Mouse (Mus musculus) large intestine, adult 2 months (tissue): ENCODE results near the gene Napsa. TPM values are rescaled to one million over a fixed set of nuclear protein-coding genes. Genes with fewer than 3 reads are reported as not detected.

Experiments used
- DNase-seq: peaks from one replicate; pipeline ENCODE4 v3.0.0-alpha.2; 2012; ENCODE audit warnings: low read depth, low spot score
- WGBS: fragments of 180-500 bp; shearing (Covaris S2); methylation state at CpG from one replicate; pipeline ENCODE4 v1.1.7; 2018; 5-methylcytosine and 5-hydroxymethylcytosine counted together
- polyA plus RNA-seq: library from polyadenylated mRNA; depleted of rRNA; stranded (reverse); fragments of >200 nt; gene quantifications from 2 replicates; pipeline ENCODE4 v1.2.3, GENCODE M21; 2012

Napsa gene
- polyA plus RNA-seq, 1 experiment, result 22.2 TPM

DNA sequence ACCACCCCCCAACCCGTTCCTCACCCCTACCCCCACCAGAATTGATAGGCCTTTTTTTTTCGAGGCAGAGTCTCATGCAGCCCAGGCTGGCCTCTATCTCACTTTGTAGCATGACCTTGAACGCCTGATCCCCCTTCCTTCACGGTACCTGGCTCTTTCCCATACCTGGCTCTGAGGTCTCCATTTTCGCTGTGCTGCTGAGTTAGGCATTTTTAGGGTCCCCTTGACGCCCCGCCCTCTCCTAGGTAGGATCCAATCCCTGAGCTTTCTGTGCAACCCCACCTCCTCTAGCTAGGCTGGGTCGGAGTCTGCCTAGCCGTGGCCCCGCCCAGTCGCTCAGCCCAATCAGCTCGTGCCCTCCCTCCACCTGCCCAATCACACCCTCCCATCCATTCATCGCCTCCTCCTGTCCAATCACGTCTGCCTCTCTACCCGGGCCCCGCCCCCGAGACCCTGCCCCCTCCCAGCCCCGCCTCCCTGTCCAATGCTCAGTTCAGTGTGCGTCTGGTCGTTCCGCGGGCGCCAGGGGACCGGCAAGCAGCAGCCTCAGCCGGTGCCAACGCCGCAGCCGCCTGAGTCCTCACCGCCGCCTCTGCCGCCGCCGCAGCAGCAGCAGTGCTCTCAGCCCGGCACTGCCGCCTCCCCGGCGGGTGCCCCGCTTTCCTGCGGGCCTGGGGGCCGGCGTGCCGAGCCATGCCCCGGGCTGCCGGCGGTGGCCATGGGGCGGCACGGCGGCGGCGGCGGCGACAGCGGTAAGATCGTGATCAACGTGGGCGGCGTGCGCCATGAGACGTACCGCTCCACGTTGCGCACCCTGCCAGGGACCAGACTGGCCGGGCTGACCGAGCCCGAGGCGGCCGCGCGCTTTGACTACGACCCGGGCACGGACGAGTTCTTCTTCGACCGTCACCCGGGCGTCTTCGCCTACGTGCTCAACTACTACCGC is 18.5 kb downstream of the Napsa start, which contains the start of gene Kcnc3:
Kcnc3 (plus strand) TSS at position 263 of the 946 bp plus-strand sequence.
- under 1% methylated on average over 80 of the region's 80 CpGs for WGBS
- peak; percentile 77 for DNase-seq

DNA sequence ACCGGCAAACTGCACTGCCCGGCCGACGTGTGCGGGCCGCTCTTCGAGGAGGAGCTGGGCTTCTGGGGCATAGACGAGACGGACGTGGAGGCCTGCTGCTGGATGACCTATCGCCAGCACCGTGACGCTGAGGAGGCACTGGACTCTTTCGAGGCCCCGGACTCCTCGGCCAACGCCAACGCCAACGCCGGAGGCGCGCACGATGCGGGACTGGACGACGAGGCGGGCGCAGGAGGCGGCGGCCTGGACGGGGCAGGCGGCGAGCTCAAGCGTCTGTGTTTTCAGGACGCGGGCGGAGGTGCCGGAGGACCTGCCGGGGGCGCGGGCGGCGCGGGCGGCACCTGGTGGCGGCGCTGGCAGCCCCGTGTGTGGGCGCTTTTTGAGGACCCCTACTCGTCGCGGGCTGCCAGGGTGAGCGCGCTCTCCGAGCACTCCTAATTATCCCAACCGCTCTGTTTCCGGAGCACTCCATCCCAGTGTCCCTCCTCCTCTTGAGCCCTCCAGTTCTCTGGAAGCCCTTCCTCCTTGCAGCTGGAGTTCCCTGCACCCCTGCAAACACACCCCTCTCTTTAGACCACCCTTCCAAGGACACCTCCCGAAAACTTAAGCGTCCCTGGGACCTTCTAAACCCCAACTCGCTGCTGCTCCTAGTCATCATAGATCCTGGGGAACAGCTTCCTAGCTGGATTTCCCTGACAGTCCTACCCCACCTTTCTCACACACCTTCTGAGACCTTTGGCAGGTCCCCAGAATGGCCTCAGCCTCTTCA is 19.4 kb downstream of the Napsa start:
- DNase-seq, result no peak
- 2% methylated on average over 59 of the region's 60 CpGs for WGBS

DNA sequence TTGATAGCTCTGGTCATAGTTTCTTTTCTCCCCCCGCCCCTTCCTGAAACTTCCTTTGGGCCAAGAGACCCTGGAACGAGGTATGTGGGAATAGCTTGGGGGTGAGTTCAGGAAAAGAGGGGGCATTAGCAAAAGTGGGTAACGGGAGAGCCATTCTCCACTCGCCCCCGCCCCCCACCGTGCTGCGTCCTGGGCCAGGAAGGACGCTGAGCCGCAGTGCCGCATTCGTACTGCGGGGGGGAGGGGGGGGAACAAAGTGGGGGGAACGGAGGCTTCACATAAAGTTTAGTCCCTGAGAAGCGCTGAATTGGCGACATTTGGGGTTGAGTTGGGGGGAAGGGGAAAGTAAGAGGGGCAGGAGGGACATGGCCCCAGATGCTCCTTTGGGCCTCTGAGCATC is 20.9 kb downstream of the Napsa start:
- WGBS, result 10% methylated on average over 15 of the region's 15 CpGs

DNA sequence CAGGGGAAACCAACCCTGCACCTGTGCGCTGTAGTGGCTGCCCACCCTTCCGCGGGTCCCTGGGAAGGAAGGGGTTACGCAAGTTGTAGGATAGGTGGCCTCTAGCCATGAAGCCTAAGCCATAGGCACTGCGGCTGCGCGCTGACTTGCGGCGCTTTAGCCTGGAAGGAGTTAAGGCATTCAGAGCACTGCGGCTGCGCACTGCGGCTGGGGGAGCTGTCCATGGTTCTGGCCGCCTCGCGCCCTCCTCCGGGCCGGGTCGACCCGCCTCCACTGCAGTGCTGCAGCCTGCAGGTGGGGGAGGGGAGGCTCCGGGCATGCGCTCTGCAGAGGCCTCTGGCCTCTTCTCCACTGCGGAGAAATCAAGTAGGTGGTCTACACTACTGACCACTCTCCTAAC is 21.6 kb downstream of the Napsa start:
- 2% methylated on average over 22 of the region's 22 CpGs for WGBS
- DNase-seq, result no peak

More for the DNA sequence above, 20.9 kb downstream of the Napsa start:
- no peak for DNase-seq

DNA sequence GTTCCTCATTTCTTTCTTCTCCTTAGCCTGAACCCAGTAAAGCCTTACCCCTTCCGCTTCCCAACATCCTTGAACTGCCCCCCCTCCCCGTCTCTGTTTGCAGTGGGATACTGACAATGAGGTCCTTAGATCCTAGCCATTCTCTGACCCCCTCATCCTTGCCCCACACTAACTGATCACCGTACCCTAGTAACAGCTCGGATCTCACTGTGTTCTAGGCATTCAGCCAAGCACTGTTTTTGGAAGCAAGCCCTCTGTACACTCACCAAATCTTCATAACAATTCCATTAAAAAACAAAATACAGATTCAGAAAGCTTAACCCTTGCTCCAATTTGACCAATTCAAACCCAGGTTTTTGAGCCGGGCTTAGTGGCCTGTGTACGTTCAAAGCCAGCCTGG is 22.1 kb downstream of the Napsa start:
- WGBS, result 65% methylated on average over 6 of the region's 6 CpGs
- DNase-seq, result no peak

DNA sequence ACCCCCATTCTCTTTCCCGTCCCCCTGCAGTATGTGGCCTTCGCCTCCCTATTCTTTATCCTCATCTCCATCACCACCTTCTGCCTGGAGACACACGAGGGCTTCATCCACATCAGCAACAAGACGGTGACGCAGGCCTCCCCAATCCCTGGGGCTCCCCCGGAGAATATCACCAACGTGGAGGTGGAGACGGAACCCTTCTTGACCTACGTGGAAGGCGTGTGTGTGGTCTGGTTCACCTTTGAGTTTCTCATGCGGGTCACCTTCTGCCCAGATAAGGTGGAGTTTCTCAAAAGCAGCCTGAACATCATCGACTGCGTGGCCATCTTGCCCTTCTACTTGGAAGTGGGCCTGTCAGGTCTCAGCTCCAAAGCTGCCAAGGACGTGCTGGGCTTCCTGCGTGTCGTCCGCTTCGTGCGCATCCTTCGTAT is 23.0 kb downstream of the Napsa start:
- WGBS, result 94% methylated on average over 20 of the region's 20 CpGs
- no peak for DNase-seq

DNA sequence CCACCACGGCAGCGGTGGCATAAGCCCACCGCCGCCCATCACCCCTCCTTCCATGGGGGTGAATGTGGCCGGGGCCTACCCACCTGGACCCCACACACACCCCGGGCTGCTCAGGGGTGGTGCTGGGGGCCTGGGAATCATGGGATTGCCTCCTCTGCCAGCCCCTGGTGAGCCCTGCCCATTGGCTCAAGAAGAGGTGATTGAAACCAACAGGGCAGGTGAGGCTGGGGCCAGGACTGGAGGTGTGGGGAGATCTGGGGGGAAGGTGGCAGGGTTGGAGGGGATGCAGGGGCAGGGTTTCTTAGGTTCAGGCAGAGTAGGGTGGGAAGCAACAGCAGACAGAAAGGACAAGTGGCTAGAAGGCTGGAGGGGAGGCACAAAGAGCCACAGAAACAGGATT is 23.9 kb downstream of the Napsa start:
- 87% methylated on average over 6 of the region's 6 CpGs for WGBS

DNA sequence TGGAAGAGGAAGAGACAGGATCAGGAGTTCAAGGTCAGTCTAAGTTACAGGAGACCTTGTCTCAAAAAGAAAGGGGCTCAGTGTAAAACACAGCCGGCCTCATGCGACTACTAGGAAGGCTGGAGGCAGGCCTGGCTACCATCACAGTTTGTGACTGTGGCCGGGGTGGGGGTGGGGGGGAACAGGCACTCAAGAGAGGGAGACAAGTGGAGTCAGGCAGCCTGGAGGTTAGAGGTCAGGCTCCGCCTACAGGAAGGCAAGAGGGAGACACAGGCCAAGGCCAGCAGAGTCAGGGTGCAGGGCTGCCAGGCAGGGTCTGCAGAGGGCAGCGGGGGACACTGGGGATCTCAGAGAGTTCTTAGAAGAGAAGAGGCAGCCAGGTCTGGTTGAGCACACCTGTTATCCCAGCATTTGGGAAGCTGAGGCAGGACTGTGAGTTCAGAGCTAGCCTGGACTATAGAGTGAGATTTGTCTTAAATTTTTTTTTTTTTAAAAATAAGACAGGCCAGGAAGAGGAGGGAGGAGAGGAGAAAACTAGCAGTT is 24.9 kb downstream of the Napsa start:
- WGBS, result 48% methylated on average over 5 of the region's 5 CpGs
- no peak for DNase-seq

More for the DNA sequence above, 23.9 kb downstream of the Napsa start:
- no peak for DNase-seq

DNA sequence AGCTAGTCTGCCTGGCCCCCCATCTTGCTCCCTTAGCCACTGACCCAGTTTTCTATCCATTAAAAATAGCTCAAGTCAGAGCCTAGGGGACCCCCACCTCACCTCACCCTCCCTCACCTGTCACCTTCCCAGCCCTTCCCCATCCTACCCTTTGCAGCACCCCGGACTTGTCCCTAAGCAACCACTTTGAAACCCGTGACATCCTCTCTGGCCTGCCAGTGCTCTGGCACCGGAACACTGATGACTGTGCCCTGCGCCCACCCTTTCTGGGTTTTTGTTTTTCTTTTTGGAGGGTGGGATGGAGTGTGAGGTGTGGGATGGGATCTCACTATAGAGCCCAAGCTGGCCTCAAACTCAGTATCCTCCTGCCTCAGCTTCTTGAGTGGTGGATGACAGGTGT is 25.5 kb downstream of the Napsa start:
- 86% methylated on average over 4 of the region's 4 CpGs for WGBS
- no peak for DNase-seq

DNA sequence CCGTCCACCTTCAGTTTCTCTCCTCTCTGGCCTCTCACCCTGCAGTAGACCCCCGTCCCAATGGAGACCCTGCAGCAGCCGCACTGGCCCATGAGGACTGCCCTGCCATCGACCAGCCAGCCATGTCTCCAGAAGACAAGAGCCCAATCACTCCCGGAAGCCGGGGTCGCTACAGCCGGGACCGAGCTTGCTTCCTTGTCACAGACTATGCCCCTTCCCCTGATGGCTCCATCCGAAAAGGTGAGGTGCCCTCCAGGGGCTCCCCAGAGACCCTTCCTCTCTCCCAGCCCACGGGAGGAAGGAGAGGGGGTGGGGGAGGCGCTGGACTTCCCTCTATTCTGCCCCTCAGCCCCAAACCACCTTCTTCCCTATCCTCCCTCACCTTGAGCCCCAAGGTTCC is 26.2 kb downstream of the Napsa start:
- no peak for DNase-seq
- 73% methylated on average over 12 of the region's 12 CpGs for WGBS

DNA sequence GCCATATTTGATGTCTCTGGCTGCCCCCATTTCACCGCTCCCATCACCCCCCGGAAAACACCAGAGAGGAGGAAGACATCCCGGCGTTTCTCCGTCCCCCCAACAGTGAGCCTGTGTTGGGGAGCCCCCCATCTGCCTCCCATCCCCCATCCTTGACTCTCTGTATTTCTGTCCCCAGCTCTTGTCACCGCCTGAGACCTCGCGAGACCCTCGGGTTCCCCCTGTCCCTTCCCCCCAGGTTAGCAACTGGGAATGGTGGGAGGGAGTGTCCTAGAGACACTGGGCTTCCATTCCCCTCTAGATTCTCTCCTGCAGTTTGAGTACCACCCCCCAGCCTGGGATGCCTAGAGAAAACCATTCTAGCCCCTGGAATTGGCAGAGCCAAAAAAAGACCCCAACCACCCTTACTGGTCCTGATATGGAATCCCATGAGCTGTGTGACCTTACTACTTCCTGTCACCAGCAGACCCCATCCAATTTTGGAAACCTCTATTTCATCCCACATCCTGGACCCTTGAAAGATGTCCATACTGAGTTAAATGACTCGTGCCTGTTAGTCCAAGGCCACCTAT is 28.6 kb downstream of the Napsa start:
- DNase-seq, result no peak
- WGBS, result 82% methylated on average over 10 of the region's 10 CpGs

DNA sequence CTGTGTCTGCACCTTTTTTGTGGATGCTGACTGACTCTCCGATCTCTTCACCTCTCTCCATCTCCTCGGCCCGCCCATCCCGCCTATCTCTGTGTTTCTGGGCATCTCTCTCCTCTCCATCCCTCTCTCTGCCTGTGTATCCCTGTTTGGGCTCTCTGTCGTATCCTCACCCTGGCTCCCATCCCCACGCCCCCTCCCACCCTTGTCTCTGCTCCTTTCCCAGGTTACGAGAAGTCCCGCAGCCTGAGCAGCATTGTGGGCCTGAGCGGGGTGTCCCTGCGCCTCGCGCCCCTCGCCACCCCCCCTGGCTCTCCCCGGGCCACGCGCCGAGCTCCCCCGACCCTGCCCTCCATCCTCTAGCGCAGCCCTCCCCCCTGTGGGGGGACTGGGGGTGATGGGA is 29.5 kb downstream of the Napsa start:
- DNase-seq, result no peak
- 20% methylated on average over 19 of the region's 19 CpGs for WGBS

DNA sequence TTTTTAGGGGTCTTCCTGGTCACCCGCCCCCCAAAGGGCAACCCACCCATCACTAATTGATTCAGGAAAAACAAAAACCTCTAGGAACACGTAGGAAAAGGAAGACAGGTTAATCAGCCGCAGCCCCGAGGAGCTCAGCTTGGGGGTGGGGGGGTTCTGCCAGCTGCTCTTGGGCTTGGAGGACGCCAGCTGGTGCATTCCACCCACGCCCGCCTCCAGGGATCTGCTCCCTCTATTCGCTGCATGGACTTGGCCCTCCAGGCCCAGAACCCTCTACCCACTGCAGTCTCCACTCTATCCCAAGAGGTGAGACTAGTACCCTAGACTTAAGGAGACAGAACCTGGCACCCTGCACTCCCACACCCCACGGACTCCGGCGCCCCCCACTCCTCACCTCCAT is 30.3 kb downstream of the Napsa start:
- WGBS, result 20% methylated on average over 11 of the region's 11 CpGs
- no peak for DNase-seq

DNA sequence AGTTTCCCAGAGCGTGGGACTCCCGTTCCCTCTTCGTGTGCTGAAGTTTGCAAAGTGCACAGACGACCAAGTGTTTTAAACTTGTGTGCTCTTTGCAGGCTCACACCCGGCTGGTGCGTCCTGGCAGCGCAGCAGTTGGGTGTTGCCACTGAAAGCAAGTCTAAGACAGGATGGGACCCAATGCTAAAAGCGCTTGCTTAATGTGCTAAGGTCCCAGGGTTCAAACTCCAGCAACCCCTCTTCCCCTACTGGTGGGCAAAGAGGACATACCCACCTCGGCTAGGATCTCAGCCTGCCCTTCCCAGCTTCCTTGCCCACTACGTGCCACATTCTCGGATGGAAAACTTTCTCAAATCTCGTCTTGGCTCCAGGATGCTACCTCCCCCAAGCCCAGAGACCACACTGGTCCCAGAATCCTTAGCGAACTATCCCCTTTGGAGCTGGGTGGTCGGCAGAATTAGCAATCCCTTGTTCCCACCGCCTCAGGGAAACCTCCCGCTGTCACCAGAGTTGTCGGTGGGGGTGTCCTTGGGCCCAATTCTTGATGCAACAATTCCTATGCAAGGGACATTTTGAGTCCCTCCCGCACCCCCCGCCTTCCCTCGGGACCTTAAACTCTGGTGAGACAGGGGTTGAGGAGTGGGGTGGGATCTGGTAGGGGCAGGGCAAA is 31.1 kb downstream of the Napsa start:
- no peak for DNase-seq
- WGBS, result 5% methylated on average over 20 of the region's 20 CpGs

DNA sequence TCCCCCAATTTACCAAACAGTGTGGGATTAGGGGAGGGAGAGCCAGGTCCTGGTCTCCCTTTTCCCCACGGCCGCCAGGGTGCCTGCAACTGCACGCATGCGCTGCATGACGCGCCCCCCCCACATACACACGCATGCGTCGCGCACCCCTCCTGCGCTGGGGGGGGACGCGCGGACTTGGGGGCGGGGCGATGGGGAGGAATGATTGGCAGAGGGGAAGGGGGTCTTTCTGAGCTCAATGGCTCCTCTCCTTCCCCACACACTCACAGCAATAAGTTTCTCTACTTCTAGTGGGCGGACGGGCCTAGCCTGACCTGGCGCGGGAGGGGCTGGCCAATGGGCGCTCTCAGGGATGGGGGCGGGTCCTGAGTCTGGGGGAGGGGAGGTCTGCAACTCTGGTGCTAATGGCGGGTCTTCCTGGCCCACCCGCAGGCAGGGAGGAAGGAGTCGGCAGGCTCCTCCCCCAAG is 32.0 kb downstream of the Napsa start:
- 5% methylated on average over 25 of the region's 25 CpGs for WGBS
- no peak for DNase-seq

DNA sequence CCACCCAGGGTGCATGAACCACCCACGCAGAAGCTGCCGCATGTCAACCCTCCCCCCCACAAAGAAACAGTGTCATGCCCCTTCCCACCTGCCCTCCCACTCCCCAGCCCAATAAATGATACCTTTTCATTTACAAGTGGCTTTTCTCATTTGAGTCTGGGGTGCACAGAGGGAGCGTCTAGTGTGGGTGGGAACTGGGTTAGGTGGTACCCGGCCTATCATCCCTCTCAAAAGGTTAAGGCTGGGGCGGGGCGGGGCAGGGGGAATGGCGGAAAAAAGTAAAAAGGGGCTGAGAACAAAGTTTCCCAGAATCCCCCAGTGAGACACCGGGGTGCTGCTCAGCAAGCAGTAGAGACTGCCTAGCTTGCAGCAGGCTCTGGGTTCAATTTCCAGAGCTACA is 32.4 kb downstream of the Napsa start:
- no peak for DNase-seq
- WGBS, result 39% methylated on average over 8 of the region's 8 CpGs

DNA sequence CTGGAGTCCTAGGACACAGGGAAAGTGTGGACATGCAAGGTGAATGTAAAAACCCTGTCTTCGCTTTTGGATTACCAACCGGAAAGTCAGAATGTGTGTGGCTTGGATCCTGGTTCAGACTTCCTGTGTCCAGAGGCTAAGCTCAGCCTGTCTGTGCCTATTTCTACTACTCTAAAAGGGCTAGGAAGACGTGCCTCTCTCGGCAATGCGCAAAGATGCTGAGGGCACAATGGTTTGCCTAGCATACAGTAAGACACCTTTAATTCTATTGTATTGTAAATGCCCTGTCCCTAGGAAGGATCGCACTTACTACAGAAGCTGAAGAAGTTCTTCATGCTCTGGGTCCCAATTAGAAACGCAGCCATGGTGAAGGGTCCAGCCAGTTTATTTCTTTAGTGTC is 33.3 kb downstream of the Napsa start:
- 61% methylated on average over 7 of the region's 7 CpGs for WGBS
- DNase-seq, result no peak

DNA sequence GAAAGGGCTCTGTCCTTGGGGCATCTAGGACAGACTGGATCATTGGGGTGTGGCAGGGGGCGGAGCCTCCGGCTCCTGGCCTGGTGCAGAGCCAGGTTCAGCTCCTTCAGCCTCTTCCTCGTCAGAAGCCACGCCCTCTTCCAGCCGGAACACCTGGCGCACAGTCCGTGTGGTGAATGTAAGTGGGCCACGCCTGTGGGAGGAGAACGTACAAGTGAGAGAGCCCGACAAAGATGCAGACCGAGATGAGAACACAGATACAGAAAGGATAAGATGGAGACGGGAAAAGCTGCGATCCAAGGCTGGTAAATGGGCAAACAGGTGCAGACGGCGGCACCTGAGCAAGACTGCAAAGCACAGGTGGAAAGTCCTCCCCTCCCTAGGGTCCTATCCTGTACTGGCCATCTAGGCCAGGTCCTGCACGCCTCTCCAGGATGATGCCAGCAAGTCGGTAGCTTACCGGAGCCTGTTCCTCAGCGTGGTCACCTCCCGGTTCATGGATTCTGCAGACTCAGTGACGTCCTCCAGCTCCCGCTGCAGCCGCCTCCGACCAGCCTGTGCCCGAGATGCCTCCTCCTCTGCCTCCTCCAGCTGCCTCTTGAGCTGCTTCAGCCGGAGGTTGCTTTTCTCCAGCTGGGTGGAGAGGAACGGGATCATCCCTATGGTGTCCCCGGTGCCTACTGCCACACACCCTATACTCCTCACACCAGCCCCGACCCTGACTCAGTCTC is 34.2 kb downstream of the Napsa start:
- DNase-seq, result peak; percentile 87

DNA sequence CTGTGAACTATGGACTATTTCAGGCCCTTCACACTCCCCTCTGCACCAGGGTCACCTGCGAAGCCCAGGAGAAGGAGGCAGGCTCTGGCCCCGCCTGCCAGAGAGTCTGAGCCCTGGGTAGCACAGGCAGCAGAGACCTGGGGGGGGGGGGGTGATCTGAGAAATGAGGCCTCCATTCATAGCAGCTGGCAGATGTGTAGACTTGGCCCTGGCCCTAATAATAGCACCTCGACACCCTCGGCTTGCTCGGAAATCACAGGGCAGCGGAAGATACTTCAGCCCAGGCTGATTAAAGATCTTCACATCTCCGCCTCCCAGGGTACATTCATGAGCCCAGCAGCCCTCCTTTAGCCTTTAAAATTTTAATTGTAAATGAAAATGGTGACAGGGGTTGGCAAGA is 40.0 kb downstream of the Napsa start:
- DNase-seq, result no peak
- WGBS, result 83% methylated on average over 7 of the region's 7 CpGs

More for the DNA sequence above, 34.2 kb downstream of the Napsa start:
- WGBS, result 18% methylated on average over 29 of the region's 29 CpGs
